Mouse (Mus musculus) granulocyte monocyte progenitor cell, adult 5-6 weeks (primary cell): Measurements from ENCODE around the gene Atp5s. TPM values are rescaled to one million over a fixed set of nuclear protein-coding genes. Genes with fewer than 3 reads are reported as not detected.

ENCODE experiments used
- ATAC-seq: replicated peaks from 2 replicates; pipeline ENCODE4 v1.8.0; 2016; ENCODE audit warnings: mild to moderate bottlenecking, moderate TSS enrichment, inconsistent platforms; ENCODE audit not compliant: poor library complexity, severe bottlenecking
- total RNA-seq, 2 experiments: library from RNA; stranded (forward) in 1 of 2; stranded (reverse) in 1 of 2; fragments of 200-712, 200-1000 nt in 1 of 2; fragments of >200 nt in 1 of 2; fragmentation: Nextera tagmentation in 1 of 2; gene quantifications; 2 replicates each; pipeline ENCODE4 v1.2.3; 2014 to 2017

Gene Atp5s
- total RNA-seq, 2 experiments from 2014 or later: 13.6 to 18.9 TPM

DNA sequence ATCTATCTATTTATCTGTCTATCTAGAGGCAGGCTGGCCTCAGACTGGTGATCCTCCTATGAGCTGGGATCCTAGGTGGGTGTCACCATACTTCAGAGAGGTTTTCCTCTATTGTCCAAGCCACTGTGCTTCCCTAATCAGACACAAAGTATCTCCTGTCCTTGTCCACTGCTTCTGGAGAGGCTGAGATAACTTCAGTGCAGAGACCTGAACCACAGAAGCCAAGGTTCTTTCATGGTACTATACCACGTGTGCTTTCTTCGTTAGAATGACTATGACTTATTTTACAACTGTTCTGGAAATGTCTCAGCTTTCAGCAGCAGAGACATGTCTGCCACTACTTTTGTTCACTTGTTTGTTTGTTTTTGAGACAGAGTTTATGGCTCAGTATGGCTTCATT, 44.1 kb downstream of the Atp5s start:
- ATAC-seq: no peak

DNA sequence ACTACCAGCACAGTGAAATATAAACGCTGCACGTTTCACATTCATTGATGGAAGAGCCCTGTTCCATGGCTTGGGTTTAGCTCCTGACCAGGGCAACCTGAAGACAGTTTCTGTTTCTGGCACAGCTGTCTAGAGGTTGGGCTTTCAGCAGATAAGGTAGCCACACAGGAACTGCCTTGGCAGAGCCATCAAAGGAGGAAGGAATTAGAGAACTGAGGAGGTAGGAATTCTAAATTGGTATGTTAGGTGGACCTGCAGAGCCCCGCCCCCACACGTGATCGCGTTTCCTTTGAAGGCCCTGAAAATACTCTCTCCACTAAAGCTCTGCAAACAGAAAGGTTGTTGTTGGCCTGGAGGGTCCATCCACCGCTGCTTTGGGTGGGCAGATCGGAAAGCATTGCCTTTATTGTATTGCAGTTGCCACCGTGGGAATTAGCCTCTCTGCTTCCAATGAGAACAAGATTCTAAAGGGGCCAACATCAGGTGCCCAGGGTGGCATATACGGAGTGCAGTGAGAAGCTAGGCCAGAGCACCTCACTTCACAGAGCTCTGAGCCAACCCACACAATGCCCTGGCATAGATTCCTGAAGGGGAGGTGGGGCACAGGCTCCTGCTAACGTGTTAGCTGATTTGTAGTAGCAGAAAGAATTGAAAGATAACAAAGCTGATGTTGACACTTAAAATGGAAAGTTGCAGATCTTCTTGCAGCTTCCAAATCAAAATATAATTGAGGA, 52.0 kb downstream of the Atp5s start:
- ATAC-seq: peak; percentile 56

DNA sequence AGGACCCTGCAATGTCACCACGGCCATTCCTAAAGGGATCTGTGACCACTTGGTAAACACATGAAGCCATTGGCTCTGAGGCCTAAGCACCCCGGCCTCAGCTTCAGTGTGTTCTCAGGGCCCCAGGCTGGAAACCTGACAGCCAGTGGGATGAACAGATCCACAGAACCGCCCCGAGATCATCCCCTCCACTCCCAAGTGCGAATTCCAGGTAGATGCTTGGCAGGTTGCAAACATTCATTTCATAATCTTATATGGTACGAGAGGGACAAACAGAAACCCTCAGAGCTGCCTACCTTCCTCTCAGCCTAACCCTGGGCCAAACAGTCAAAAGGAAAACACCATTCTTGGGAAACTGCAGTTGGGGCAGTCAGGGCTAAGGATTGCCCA, 52.6 kb downstream of the Atp5s start:
- ATAC-seq: no peak

DNA sequence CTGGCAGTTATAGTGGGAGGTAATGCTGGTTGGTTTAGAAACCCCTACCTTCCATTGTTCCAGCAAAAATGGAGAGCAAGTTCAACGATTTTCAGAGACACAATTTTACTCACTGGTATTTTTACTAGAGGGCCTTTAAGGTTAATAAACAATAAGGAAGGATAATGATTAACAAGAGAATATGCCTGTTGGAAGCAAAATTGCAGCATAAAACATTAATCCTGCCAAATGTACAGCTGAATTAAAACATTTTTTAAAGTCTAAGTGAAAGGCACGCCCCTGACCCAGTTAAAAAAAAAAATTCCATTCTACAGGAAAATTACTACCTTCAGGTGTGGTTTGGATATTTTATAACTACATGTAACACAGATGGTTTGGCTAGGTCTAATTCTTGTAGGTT, 53.2 kb downstream of the Atp5s start:
- ATAC-seq: no peak

DNA sequence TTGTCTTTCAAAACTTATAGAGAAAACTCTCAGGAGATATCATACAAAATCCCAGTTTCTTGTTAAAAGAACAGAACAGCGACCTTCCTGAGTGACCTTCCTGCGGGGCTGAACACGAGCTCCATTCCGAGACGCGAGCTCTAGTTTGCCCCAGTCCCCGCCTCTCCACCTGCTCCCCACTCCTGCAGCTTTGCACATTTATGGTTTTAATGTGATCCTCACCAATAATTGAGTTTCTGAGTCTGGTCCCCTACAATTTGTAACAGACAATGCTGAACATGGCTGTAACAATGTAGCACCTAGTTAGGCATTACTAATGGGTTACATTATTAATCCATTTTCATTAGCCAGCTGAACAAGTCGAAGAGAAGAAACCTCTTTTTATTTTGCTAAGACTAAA, 56.7 kb downstream of the Atp5s start:
- ATAC-seq: no peak

DNA sequence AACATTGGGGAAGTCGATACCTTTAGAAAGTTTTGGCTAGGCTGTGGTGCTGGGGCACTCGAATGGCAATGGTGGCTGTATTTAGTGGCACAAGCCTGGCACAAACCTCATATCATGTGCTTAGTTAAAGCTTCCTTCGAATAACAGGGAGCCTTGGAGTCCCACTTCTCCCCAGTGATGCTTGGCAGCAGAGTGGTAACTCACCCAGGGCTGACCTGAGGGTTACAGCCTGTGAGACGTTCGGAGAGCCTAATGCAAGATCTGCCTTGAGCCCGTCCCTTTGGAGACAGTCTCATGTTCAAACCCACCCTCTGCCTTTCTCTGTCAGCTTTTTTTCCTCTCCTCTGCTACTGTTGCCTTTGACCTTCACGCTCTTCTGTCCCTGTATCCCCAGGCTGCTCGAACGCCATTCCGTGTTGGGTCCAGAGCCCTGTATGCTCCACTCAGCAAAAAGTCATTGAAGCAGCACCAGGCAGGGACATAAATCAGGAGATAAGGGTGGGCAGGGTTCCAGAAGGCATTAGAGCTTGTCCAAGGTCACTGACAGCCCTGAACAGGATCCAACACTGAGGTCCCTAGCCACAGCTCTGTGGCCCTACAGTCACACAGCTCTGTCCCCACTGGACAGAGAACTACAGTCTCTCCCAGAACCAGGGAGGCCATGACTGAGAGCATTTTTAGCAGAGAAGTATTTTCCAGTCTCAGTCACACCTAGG, 57.3 kb downstream of the Atp5s start:
- no peak for ATAC-seq

DNA sequence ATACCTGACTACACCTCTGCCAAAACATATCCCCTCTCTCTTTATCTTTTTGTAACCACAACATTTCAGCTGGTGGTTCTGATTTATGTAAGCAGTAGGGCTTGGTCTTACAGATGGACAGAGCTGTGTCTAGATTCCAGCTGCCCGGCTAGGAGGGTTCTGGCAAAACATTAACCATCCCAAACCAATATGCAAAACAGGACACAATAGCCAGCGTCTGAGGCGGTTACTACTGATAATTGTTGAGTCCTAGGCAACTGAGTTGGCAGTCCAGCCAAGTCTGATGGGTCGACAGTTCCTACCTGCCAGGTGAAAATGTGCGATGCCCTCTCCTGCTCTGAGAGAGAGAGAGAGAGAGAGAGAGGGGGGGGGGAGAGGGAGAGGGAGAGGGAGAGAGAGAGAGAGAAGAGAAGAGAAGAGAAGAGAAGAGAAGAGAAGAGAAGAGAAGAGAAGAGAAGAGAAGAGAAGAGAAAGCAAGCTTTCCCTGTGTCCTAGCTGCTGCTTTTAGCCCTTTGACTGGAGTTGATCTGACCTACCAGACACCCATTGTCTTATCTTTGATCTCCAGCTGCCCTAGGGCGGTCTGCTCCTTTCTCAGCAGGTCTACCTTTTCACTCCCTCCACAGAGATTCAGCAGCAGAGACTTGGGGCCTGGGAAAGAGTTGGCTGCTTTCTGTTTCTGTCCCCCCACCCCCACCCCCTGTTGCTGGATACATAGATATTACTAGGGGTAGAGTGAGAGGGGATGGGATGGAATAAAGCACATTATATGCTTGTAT, 58.7 kb downstream of the Atp5s start:
- no peak for ATAC-seq

DNA sequence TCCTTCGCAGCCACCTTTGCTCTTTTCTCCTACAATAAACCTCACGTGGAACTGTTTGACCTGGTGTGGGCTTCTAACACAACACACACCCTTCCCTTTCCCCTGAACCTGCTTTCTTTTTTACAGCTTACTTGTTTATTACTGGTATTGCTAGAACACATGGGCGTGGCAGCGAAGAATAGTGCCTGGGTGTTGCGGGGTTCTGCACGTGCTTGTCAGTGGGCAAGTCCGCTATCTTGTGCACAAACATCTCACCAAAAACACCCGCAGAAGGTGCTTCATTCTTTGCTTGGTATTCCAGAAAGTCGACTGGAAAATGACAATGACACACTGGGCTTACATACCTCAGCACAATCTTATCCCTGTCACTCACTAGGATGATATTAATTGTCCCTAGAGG, 60.7 kb downstream of the Atp5s start:
- no peak for ATAC-seq

DNA sequence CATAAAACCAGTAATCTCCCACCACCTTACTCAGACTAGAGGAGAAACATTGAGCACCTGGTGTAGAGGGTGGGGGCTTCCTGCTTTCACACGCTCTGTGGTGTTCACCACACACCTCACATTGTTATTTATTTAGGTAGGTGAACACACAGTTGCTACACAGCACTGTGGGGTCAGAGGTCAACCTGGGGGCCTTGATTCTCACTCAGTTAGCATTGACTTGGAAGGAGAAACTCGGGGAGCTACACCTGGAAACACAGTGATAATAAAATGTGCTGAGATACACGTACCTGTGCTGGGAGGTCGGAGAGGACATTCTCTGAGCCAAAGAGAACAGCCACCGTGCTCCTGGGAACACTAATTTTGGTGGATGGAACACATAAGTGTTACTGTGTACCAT, 63.6 kb downstream of the Atp5s start:
- no peak for ATAC-seq

DNA sequence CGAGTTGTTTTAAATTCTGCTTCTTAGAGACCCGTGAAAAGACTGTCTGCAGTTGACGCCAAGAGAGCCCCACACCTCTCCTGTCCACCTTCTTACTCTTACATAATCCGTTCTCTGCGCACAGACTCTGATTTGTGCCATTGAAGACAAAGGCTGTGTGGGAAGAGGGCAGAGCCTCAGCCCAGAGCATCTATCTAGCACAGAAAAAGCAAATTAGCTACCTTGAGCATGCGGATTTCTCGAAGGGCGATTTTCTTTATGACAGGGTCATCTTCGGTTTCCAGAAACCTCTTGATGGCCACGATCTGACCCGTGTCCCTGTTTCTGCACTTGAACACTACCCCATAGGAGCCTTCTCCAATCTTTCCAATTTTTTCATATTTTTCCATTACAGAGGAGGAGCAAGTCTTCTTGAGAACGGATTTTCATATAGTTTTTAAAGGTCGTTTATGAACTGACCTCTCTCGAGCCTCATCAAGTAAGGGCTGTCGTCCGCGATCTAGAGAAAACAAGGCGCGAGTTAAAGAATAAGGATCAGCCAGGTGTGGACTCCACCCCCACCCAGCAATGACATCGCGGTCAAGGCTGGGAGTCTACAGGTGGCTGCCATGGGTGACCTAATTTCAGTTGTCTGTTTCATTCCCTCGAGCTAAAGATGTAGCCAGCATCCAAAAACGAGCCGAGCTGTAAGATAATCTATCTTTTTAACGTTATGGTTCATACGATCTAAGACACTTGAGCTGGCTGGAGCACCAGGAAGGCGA, 65.2 kb downstream of the Atp5s start:
- no peak for ATAC-seq

DNA sequence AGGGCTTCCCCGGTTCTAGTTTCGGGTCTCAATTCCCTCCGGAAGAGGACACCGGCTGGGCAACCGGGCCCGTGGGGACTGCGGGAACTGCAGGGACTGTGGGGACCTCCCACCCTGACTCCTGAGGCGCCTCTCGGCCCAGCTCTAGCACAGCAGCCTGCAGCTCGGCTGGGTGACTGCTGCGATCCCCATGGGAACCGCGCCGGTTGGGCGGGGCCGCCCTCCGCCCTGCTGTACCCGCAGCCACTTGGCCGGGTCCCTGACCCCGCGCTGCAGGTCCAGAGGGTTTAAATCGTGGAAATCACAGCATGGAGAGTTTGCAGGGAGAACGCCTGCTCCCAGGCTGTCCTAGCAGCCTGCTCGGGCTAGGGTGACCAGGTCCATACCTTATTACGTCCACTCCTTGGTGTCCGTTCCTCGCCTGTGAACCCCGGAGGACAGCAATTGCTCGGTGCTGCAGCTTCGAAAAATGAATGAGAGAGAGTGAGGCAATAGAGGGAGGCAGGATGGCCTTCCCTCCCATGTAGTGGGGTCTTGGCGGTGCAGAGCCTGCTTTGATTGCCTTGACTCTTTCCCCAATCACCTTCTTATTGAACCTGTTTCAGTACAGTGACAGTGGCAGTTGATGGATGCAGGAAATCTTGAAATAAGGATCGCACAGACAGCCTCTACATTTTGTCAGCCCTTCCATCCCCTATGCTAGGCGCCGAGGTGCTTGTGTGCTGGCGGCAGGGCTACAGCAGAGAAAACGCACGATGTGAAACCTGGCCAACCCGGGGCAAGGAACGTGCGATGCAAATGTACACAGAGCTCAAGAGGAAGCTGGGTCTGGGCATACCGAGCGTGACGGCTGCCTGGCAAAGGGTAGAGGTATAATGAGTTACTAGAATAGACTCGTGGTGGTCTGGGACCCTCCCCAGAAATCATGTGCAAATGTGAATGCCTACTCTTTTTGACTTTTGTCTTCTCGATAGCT, 66.1 kb downstream of the Atp5s start, which contains the start of gene Cdkl1:
Cdkl1 (minus strand) TSS at position 738 of the 976 bp plus-strand sequence.
- peak; percentile 93 for ATAC-seq

Other genes with a start within 250 kb of the Atp5s start
- gene Vcpkmt, start 141.9 kb upstream of the Atp5s start, total RNA-seq (2014; fragmentation: Nextera tagmentation): 7.0 and 12.9 TPM in 2 replicates
- gene Vcpkmt, start 141.9 kb upstream of the Atp5s start, total RNA-seq (2017): 17.3 and 17.4 TPM in 2 replicates
- gene Sos2, start 43.1 kb upstream of the Atp5s start, total RNA-seq (2014; fragmentation: Nextera tagmentation): 44.9 and 46.9 TPM in 2 replicates
- gene Sos2, start 43.1 kb upstream of the Atp5s start, total RNA-seq (2017): 26.1 and 32.1 TPM in 2 replicates
- gene L2hgdh, start 77 bp upstream of the Atp5s start, total RNA-seq (2014; fragmentation: Nextera tagmentation): 21.0 and 39.0 TPM in 2 replicates
- 26.4 and 34.6 TPM in 2 replicates for gene L2hgdh, start 77 bp upstream of the Atp5s start, total RNA-seq (2017)
- not detected in 2 replicates for gene Cdkl1, start 66.3 kb downstream of the Atp5s start, total RNA-seq (2014; fragmentation: Nextera tagmentation)
- gene Cdkl1, start 66.3 kb downstream of the Atp5s start, total RNA-seq (2017): not detected in 2 replicates
- gene Atl1, start 167.7 kb downstream of the Atp5s start, total RNA-seq (2014; fragmentation: Nextera tagmentation): 0.11 TPM in 1 of 2 replicates, not detected in the other
- 1.4 and 4.5 TPM in 2 replicates for gene Atl1, start 167.7 kb downstream of the Atp5s start, total RNA-seq (2017)
- gene Map4k5, start 168.2 kb downstream of the Atp5s start, total RNA-seq (2014; fragmentation: Nextera tagmentation): 14.8 and 18.8 TPM in 2 replicates
- 16.4 and 24.1 TPM in 2 replicates for gene Map4k5, start 168.2 kb downstream of the Atp5s start, total RNA-seq (2017)